Mouse (Mus musculus): ENCODE results near the gene Tst.

- TF ChIP-seq CTCF (IDR thresholded peaks at IDR 0.05; ENCODE audit: low read depth), result no peak
- TF ChIP-seq EP300 (IDR thresholded peaks at IDR 0.05; ENCODE audit: low read depth), result no peak
These were observed 23.4 kb upstream of the Tst start for GRCm38 (mm10) chr15:78429139-78429459.
